Mouse (Mus musculus) v-Abl transformed pro-B cells (cell line): ENCODE results near the gene Rap2a.

Source experiments
- in situ Hi-C, 2 experiments: fragments of 400-800 bp; cut with MboI; formaldehyde crosslinking; loops; one replicate each; pipeline ENCODE4 v1.15.1; 2025; ENCODE audit not compliant: unreplicated experiment in 2 of 2

Rap2a gene

GRCm38 (mm10) chr14:120477982-120478568, at the start of gene Rap2a:
Gene Rap2a (plus strand): TSS chr14:120478444.
- in situ Hi-C loops: loop anchor here (5.0 to 25.0 kb wide), 5 partner anchors 87 to 1634 kb away; partner anchors contain the start of genes Ipo5 (in 2 of the 2), Mbnl2 (in 1 of the 2) and Tm9sf2 (in 1 of the 2)

GRCm38 (mm10) chr14:120428497-120428896, 49.7 kb upstream of the Rap2a start:
- in situ Hi-C loops: no loop called here

GRCm38 (mm10) chr14:120432773-120433172, 45.5 kb upstream of the Rap2a start:
- in situ Hi-C loops: no loop called here

- in situ Hi-C loops: no loop called here
These were observed 44.3 kb upstream of the Rap2a start for GRCm38 (mm10) chr14:120433931-120434398.

- in situ Hi-C loops: no loop called here
These were observed 43.4 kb upstream of the Rap2a start for GRCm38 (mm10) chr14:120434831-120435230.

DNA sequence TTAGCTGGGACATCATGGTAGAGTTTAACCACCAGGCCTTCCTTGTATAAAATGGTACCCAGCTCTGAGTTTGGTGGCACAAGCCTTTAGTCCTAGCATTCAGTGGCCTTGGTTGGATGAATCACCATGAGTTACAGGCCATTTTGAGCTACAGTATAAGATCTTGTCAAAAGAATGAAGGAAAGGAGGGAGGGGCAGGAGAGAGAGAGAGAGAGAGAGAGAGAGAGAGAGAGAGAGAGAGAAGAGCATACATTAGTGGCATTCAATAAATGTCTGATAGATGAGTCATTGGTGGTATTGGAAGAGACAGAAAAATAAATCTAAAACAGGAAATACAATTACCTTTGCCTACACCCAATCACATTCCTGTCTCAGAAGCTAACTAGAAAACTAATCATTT, 37.5 kb upstream of the Rap2a start:
- in situ Hi-C loops: no loop called here

GRCm38 (mm10) chr14:120441256-120441655, 37.0 kb upstream of the Rap2a start:
- in situ Hi-C loops: no loop called here

DNA sequence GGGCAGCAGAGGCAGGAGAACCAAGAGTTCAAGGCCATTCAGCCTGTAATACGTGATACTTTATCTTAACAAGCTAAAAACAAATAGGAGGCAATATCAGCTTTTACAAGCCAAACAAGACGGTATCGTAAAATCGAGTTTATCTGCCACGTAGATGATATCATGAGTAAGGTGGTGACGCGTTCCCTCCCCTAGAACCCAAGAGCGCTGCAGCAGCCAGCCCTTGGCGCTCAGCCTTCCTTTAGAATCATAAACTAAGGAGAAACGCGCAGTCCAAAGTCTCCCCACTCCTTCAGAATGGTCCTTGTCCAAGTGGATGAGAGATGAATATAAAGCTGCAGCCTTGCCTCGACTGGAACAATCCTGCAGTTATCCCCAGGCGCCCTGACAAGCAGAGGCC, 36.4 kb upstream of the Rap2a start:
- in situ Hi-C loops: no loop called here

- in situ Hi-C loops: no loop called here
These were observed 24.0 kb upstream of the Rap2a start for GRCm38 (mm10) chr14:120454221-120454620.

- in situ Hi-C loops: no loop called here
These were observed 14.1 kb upstream of the Rap2a start for GRCm38 (mm10) chr14:120463938-120464727.

- in situ Hi-C loops: no loop called here
These were observed 11.4 kb upstream of the Rap2a start for GRCm38 (mm10) chr14:120466816-120467215.

GRCm38 (mm10) chr14:120469126-120469790, 9.0 kb upstream of the Rap2a start:
- in situ Hi-C loops: no loop called here

DNA sequence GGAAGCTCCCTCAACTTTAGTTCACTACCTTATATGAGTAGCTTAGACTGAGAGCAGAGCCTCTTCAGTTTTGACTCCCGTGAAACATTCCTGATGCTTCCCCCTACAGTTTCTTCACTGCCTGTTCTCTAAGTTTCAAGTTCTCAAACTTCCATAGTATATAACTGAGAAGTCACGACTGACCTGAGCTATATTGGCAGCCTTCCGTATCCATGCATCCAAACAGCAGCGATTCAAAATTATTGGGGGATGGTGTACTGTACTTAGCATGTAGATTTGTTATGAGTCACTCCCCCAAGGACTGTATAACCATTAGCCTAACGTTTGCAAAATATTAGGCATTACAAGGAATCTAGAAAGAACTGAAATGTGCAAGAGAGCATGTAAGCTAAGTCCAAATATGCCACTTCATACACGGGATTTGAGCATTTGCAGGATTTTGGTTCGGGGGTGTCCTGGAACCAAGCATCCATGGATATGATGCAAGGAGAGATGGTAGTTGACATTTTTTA, 2.0 kb upstream of the Rap2a start:
- in situ Hi-C loops: loop anchor here (5.0 to 25.0 kb wide), 5 partner anchors 89 to 1636 kb away; partner anchors contain the start of genes Ipo5 (in 2 of the 2), Mbnl2 (in 1 of the 2) and Tm9sf2 (in 1 of the 2)

GRCm38 (mm10) chr14:120477288-120477981, 809 bp upstream of the Rap2a start:
- in situ Hi-C loops: loop anchor here (5.0 to 25.0 kb wide), 5 partner anchors 87 to 1635 kb away; partner anchors contain the start of genes Ipo5 (in 2 of the 2), Mbnl2 (in 1 of the 2) and Tm9sf2 (in 1 of the 2)

DNA sequence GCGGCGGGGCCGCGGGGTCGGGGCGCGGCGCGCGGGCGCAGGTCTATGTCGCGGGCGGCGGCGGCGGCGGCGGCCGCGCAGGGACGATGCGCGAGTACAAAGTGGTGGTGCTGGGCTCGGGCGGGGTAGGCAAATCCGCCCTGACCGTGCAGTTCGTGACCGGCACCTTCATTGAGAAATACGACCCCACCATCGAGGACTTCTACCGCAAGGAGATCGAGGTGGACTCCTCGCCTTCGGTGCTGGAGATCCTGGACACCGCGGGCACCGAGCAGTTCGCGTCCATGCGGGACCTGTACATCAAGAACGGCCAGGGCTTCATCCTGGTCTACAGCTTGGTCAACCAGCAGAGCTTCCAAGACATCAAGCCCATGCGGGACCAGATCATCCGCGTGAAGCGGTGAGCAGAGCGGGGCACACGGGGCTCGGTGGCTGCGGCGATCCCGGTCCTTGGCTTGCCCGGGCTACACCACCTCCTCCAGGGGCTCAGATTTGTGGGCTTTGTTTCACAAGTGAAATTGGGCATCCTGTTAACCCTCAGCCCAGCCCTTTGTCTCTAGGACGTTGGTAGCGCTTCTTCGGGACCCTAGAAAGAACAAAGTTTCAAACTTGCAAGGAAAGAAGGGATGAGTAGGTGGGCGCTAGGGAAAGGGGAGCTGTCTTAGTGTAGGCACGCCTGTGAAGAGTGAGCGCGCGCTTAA, 547 bp downstream of the Rap2a start:
- in situ Hi-C loops: loop anchor here (5.0 to 25.0 kb wide), 5 partner anchors 86 to 1634 kb away; partner anchors contain the start of genes Ipo5 (in 2 of the 2), Mbnl2 (in 1 of the 2) and Tm9sf2 (in 1 of the 2)

GRCm38 (mm10) chr14:120480341-120480900, 2.2 kb downstream of the Rap2a start:
- in situ Hi-C loops: loop anchor here in 1 of 2 experiments (25.0 kb wide), 1 partner anchor 1632 kb away; the partner anchor contains the start of gene Tm9sf2

- in situ Hi-C loops: loop anchor here in 1 of 2 experiments (25.0 kb wide), 1 partner anchor 1631 kb away; the partner anchor contains the start of gene Tm9sf2
These were observed 2.7 kb downstream of the Rap2a start for GRCm38 (mm10) chr14:120480927-120481326.

DNA sequence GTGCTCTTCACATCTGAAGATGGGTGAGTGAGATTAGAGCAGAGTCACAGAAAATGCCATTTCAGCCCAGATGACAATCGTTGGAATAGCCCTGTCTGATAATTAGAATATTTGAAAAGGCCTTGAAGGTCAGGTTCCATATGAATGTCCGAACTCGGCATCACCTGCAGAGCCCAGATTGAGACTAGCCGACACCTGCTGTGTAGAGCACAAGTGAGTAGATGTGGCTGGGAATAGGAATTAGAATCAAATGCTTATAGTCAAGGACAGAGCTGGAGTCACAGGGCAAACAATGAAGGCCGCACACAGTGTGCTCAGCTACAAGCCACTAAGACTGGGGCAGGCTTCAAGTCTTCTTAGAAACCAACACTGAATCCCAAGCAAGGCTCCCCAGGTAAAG, 6.3 kb downstream of the Rap2a start:
- in situ Hi-C loops: loop anchor here in 1 of 2 experiments (25.0 kb wide), 1 partner anchor 1628 kb away; the partner anchor contains the start of gene Tm9sf2

DNA sequence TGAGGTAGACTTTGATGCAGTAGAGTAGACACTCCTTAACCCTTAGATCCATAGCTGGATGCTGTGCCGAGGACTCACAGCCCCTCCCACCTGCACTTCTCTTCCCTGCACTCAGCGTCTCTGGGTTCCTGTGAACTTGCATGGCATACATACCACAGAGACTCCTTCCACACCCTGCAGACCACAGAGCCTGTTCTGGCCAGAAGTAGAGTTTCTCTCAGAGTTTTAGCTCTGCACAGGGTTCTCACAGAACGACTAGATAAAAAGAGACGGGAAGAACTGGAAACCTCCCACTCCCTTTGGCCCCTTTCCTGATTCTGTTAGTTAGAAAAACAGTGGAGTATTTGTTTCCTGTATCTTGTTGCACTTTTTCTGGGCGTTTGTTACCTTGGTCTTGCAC, 18.0 kb downstream of the Rap2a start:
- in situ Hi-C loops: loop anchor here in 1 of 2 experiments (25.0 kb wide), 1 partner anchor 1616 kb away; the partner anchor contains the start of gene Tm9sf2
